Mouse (Mus musculus) brown adipose tissue, adult 24 weeks (tissue): ENCODE measurements at regions not wholly inside any gene's neighbourhood (a gene's known extent, or its start where the extent isn't known, plus 50 kb on each side); places are given as distances from the start of the nearest gene placed in this dataset.

Experiments used
- H3K27ac ChIP-seq: fragments of 200-500 bp; replicated peaks from 2 replicates; pipeline ENCODE4 v1.5.1; 2012; ENCODE audit warnings: low read depth, mild to moderate bottlenecking, low read length
- H3K4me1 ChIP-seq: fragments of 200-500 bp; 2 replicates; pipeline ENCODE4 v1.6.1; 2012; ENCODE audit warnings: low read length, mixed read lengths; ENCODE audit not compliant: control insufficient read depth, insufficient read depth, insufficient read length
- H3K4me3 ChIP-seq: fragments of 200-500 bp; 2 replicates; pipeline ENCODE4 v1.5.1; 2012; ENCODE audit warnings: low read depth, mild to moderate bottlenecking, low read length, moderate library complexity; ENCODE audit not compliant: insufficient read depth

DNA sequence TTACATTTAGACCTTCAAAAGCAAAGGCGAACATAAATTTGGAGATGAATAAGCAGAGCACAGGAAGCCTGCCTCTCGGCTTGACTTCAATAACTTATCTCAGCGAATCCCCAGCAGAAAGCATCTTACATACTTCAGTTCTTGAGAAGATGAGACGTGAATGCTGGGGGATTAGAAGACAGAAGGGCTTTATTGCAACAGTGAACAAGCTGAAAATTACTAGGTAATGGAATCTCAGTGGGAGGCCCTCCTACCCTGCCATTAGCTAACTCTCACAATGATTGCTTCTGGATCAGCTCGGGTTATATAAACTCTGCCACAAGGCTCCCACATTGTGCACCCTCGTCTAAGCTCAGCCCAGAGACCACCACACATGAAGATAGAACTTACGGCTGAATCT lies 770.9 kb upstream of the Auts2 start:
- Histone ChIP-seq H3K27ac (no peak overlapping the region), H3K4me3 (no peak overlapping the region), H3K4me1 (no peaks in the 10 kb centered on the region)

- H3K27ac ChIP-seq = no peak overlapping the region
- no peak overlapping the region for H3K4me3 ChIP-seq
- no peaks in the 10 kb centered on the region for H3K4me1 ChIP-seq
Measured at GRCm38 (mm10) chr5:133310979-133311890, 768.1 kb upstream of the Auts2 start.

- no peak overlapping the region for H3K27ac ChIP-seq
- no peaks in the 10 kb centered on the region for H3K4me1 ChIP-seq
- no peak overlapping the region for H3K4me3 ChIP-seq
Measured at GRCm38 (mm10) chr5:133267887-133268286, 724.7 kb upstream of the Auts2 start.

GRCm38 (mm10) chr5:133267356-133267755 lies 724.2 kb upstream of the Auts2 start:
- no peak overlapping the region for H3K4me3 ChIP-seq
- no peak overlapping the region for H3K27ac ChIP-seq
- no peaks in the 10 kb centered on the region for H3K4me1 ChIP-seq

DNA sequence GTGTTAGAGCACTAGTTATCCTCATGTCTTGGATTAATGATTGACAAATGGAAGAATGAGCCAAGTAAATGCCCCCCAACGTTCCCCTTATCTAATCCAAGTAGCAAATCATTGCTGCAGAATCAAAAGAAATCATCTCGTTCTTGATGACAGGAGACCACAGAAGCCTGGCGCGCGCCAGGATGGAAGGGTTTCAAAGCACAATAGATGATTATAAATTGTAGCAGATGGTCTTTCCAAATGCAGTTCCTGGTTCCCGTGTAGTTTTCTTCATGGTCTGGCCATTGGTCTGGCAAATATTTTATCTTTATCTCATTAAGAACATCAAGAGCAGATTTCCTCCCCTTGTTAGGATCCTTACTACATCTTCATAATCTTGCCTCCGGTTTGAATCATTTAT lies 721.8 kb upstream of the Auts2 start:
- Histone ChIP-seq H3K4me1 (no peaks in the 10 kb centered on the region), H3K4me3 (no peak overlapping the region), H3K27ac (no peak overlapping the region)

- Histone ChIP-seq H3K27ac (no peak overlapping the region), H3K4me1 (no peaks in the 10 kb centered on the region), H3K4me3 (no peak overlapping the region)
Measured at GRCm38 (mm10) chr5:133218801-133219200, 675.7 kb upstream of the Auts2 start.

DNA sequence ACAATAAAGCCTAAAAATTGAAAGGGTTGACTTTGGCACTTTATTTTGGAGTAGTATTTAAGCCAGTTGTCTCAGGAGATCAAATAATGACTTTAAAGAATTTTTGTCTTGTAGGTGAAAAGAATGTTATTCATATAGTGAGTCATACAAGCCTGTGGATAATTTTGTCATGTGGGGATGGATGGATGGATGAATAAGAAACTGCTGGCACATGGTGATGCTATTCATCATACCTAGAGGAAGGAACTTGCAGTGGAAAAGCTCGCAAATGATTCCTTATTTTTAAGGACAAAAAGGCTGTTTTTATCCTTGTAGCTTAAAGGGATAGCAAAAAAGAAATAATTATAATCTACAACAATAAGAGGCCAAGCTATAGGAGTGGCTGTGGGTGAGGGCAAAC lies 655.4 kb upstream of the Auts2 start:
- Histone ChIP-seq H3K27ac (no peak overlapping the region), H3K4me1 (no peaks in the 10 kb centered on the region), H3K4me3 (no peak overlapping the region)

DNA sequence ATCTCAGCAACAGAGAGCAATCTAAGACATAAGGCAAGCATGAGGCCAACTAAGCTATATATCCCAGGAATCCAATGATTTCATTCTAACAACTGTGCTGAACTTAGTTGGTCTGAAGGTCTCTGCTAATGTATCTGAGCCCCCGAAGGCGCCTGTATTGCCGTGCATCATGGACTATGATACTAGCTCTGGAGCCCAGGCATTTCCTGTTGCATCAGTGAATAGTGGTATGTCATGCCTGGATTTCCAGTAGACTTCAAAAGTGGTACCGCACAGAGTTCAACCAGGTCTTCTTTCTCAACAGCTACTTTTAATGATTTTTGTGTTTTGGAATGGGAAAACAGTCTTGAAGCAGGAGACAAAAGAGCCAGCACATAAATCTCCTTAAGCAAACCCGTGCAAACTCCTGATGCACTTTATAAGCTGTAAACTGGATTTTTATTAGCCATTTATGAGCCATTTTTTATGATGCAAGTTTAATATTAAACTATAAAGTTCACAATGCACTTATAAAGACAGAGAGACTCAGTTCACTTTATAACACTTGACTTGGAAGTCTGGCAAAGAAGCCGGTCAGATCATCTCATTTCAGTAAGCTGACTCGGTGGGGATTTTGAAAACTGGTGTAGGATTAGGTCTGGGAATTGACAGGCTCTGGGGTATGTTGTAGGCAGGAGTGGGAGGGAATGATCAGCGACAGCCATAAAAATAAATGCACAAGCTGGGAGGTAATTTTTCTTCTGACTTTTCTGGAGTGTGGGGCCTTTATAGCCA lies 646.8 kb upstream of the Auts2 start:
- no peak overlapping the region for H3K4me3 ChIP-seq
- no peaks in the 10 kb centered on the region for H3K4me1 ChIP-seq
- H3K27ac ChIP-seq = no peak overlapping the region

GRCm38 (mm10) chr5:133175636-133176035 lies 632.5 kb upstream of the Auts2 start:
- 0 out of 2 replicates have a peak, but pooled peaks cover 3% of the 10 kb centered on the region for H3K4me1 ChIP-seq
- H3K4me3 ChIP-seq = no peak overlapping the region
- H3K27ac ChIP-seq = no peak overlapping the region

DNA sequence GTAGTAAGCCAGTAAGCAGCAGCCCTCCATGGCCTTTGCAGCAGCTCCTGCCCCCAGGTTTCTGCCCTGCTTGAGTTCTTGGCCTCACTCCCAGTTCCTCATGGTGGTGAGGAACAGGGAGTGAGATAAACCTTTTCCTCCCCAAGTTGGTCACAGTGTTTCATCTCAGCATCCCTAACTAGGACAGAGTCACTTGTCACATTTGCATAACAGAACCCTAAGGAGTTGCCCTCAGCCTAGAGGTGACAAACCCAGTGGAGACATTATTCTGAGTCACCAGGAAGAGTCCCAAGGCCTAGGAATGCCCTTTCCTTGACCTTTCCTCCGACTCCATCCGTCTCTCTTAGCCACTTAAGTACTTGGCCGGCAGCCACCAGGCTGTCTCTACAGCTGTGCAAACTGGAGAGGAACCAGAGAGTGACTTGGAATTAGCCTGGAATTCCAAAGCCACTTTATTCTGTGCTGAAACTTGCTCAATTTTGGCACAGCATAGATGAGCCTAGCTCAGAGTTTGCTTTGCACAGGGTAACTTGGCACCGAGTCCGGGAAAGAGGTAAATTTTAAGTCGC lies 630.1 kb upstream of the Auts2 start:
- Histone ChIP-seq H3K4me1 (0 out of 2 replicates have a peak, but pooled peaks cover 3% of the 10 kb centered on the region), H3K4me3 (no peak overlapping the region), H3K27ac (no peak overlapping the region)

GRCm38 (mm10) chr5:133172686-133173085 lies 629.5 kb upstream of the Auts2 start:
- H3K27ac ChIP-seq = no peak overlapping the region
- H3K4me3 ChIP-seq = no peak overlapping the region
- H3K4me1 ChIP-seq = 0 out of 2 replicates have a peak, but pooled peaks cover 3% of the 10 kb centered on the region

- 0 out of 2 replicates have a peak, but pooled peaks cover 3% of the 10 kb centered on the region for H3K4me1 ChIP-seq
- no peak overlapping the region for H3K27ac ChIP-seq
- no peak overlapping the region for H3K4me3 ChIP-seq
Measured at GRCm38 (mm10) chr5:133171266-133171665, 628.1 kb upstream of the Auts2 start.

- no peaks in the 10 kb centered on the region for H3K4me1 ChIP-seq
- H3K27ac ChIP-seq = no peak overlapping the region
- H3K4me3 ChIP-seq = no peak overlapping the region
Measured at GRCm38 (mm10) chr5:133167576-133167975, 624.4 kb upstream of the Auts2 start.

GRCm38 (mm10) chr5:133167001-133167461 lies 623.9 kb upstream of the Auts2 start:
- Histone ChIP-seq H3K27ac (no peak overlapping the region), H3K4me3 (no peak overlapping the region), H3K4me1 (no peaks in the 10 kb centered on the region)

DNA sequence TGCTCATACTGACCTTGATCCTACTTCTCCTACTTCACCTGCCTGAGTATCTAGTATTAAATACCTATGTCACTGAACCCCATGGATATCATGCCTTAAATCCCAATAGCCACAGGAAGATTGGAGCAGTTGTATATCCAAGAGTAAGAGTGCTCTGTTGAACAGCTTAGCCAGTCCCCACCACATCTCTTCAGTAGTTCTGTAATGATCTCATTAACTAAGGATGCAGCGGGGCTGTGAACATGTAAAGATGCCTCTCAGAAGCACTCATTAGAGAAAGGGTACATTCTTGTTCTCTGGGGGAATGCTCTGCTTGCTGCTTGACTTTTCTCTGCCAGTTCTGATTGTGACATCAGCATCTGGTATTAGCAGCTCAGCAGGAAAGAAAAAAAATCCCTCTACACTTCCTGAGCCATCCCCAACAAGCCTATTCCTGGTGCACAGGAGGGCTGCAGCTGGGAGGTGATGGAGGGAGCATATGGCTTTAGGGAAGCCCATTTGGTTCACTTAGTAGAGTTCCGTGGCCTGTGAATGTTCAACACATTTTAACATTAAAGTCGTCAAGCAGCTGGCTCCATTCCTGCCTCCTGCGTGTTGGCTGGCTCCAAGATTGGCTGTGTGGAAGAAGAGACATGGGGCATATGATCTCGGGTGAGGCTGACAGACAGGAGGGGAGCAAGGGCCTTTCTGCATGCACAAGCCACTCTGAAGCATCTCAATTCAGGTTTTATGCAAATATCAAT lies 613.1 kb upstream of the Auts2 start:
- no peak overlapping the region for H3K4me3 ChIP-seq
- no peaks in the 10 kb centered on the region for H3K4me1 ChIP-seq
- no peak overlapping the region for H3K27ac ChIP-seq
